Mouse (Mus musculus) G1E (cell line): Measurements from ENCODE around the gene Asl.

ENCODE experiments used
- CTCF ChIP-seq: IDR thresholded peaks from 2 replicates; pipeline ENCODE4 v1.5.1; 2012; ENCODE audit warnings: low read depth, low read length, inconsistent platforms, mixed read lengths
- GATA1 ChIP-seq: IDR thresholded peaks from 2 replicates; pipeline ENCODE4 v1.6.1; 2012; ENCODE audit warnings: borderline replicate concordance, low read length, inconsistent platforms, mixed read lengths
- GATA2 ChIP-seq: IDR thresholded peaks from 2 replicates; pipeline ENCODE4 v1.6.1; 2012; ENCODE audit warnings: low read depth, low read length, inconsistent platforms, borderline replicate concordance

DNA sequence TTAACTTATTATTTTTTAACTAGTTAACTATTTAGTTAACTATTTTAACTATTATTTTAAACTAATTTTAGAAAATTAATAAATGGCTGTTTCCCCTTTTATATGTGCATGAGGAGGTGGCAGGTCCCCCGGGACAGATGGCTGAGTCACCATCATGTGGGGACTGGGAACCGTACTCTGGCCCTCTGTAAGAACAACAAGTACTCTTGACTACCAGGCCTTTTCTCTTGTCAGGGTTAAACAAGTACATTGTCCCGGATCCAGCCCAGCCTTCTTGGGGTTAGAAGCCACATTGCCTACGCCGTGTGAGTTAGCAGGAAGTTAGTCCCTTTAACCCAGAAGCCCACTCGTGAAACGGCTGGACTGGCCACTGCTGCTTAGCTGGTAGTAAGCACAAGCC lies 34.1 kb downstream of the Asl start:
- TF ChIP-seq GATA2 (no peak), CTCF (no peak), GATA1 (no peak)
